Mouse (Mus musculus) cerebellum, postnatal 10 days (tissue): ENCODE data around the gene Tamm41.

Experiments
- DNase-seq, 2 experiments: peaks; one replicate each; pipeline ENCODE4 v3.0.0; 2021; ENCODE audit warnings: mixed read lengths in 2 of 2

The Tamm41 gene

DNA sequence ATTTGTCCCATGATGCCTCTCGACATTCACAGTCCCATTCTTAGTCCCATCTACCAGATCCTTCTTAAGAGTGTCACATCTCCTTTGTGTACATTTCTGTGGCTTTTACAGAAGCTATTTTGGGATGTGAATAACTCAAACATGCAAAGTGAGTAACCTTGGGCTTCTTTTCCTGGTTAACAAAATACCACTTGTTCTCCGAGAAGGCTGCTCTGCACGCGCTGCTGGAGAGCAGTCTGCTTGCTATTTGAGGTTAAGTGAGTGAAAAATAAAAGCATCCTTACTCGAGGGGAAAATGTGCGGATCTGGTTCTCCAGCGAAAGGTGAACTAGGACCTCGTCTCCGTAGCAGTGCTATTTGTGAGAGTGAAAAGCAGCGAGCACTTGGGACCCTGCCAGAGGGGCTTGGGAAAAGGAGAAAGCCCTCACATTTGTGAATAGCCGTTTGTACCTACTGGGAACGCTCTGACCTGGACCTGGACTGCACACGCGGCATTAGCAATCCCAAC lies 10.1 kb downstream of the Tamm41 start:
- peak in 1 of 2 experiments; percentile 21 for DNase-seq

DNA sequence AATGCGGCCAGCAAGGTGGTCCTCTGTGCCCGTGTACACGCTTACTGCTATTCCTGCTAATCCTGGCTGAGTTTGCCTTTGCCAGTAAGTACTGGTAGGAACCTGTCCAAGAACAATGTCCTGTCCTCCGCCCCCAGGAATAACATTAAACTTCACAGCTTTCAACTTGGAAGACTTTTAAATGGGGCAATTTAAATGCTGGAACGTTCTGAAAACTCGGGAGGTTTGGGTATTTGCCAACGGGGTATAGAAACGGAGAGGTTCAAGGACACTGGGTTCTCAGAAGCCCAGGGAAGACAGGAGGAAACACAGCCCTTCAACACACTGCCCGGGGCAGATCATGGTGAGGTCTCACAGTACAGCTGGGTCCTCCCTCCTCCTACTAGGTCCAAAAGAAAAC lies 14.8 kb downstream of the Tamm41 start:
- no peak for DNase-seq

DNA sequence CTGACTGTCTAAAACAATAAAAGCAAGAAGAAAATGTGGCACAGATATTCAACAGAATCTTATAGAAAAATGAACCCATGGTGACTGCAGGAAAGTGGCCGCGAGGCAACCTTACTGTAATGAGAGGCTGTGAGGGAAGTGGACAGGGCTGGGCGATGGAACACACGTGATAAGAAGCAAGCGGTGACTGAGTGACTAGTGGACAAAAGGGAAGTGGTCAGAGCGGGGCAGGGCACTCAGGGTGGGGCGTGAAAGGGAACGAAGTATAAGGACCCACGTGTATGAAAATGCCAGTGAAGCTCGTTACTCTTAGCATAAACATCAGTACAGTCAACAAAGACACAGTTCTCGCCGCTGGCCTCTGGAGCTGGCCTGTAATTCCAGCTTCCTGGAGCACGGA lies 22.2 kb downstream of the Tamm41 start:
- no peak for DNase-seq

DNA sequence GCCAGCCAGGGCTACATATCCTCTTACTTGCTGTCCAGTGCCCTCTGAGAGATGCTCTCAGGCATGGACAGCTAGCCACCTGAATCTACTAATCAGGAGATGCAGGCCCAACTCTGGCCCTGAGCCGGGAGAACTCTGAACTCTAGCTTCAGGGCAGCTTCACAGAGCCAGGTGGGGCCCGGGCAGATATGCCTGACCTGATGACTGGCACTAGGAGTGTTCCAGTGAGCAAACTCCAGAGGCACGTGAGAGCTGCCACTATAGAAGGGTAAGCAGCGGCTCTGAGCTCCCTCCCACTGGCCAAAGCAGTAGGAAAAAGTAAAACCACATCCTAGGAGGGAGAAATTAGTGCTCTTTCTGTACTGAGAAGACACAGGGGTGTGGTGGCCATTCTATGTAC lies 24.1 kb downstream of the Tamm41 start:
- DNase-seq: no peak

DNA sequence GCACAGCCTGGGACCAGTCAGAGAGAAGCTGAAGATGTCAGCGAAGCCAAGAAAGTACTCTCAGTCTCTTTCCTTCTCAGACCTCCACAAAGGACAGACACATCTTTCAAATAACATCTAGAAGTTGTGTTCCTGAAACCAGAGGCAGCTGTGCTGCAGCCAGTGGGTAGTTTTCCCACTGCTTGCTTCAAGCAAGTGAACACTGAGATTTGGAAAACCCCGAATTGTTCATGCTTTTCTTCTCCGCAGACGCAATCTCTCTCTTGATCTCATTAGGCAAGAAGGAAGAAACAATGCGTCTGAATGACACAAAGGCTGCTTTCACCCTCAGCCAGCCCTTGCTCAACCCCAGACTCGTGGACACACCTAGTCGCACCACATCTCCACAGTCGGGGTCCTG lies 25.9 kb downstream of the Tamm41 start:
- no peak for DNase-seq

DNA sequence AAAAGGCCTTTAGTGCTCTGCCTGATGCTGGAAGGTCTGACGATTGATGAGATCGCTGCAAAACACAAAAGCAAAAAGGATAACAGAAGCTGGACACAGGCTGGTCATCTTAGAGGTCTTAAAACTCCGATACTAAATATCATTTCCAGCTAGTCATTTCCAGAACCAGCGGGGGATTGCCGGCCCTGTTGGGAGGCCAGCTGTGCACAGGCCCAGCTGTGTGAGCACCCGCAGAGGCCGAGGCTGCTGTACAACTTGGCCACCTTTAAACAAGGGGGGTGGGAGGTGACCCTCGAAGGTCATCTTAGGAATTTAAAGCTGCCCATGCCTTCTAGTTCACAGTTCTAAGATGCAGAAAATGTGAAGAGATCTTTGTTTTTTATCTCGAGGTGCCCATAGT lies 26.9 kb downstream of the Tamm41 start:
- no peak for DNase-seq

DNA sequence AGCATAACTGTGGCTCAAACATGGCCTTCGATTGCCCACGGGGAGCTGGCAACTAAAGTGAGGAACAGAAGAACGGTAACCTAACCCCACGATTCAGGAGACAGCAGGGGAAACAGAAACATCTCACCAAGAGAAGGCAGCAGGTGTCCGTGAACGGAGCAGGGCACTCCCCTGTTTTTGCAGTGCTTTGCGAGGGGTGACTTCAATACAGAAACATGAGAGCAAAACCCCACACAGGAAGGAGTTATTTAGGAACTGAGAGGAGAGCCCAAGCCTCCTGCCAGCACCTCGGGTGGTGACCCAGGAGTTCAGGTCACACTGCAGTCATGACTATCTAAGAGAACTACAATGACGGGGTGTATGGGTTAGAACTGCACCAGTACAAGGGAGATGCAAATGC lies 27.4 kb downstream of the Tamm41 start:
- DNase-seq: no peak

DNA sequence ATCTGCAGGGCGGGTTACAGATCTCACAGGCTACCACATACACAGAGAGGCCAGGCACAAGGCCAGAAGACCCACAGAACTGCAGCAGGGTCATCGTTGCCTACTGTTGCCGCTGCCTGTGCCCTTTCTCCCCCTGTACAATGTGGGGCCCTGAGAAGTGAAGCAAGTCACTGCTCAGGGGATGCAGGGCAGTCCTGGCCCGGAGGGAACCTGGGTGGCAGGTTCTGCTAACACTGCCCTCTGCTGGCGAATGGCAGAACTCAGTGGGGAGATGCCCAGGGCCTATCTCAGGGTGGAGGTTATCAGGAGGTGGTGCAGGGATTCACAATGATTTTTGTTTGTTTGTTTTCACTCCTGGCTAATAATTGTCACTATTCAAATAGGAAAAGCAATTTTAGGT lies 29.9 kb downstream of the Tamm41 start:
- DNase-seq: peak; percentile 90 to 93

DNA sequence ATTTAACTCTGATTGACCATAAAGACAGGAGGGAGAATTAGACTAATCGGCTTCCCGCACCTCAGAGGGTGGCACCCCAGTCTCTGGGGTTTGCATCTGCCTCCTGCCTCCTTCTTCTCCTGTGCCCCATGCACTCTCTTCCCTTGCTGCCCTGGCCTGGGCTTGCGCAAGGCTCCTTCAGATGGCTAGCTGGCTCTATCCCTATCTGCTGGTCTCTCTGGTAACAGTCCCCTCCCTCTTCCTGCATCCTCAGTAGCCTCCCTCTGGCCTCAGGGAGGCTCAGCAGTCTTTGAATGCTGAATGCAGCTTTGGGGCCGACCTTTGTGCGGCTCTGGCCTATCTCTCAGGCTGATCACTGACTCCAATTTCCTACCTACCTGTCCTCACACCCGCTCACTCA lies 30.7 kb downstream of the Tamm41 start:
- DNase-seq: no peak

DNA sequence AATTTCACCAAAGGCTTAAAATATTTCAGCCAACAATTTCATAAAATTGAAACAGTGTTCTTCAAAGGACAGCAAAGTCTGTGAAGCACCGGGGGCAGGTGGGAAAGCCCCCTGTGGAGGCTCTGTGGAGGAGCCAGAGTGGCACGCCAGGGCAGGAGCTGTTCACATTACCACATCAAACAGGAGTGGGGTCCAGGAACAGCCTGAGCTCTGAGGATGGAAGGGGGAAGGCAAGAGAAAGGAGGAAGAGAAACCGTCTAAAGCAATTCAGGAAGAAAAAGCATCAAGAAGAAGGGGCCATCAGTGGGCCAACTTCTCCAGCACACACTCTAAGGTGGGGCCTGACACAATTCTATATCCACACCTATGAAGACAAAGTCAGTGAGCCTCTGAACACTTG lies 31.6 kb downstream of the Tamm41 start:
- no peak for DNase-seq

DNA sequence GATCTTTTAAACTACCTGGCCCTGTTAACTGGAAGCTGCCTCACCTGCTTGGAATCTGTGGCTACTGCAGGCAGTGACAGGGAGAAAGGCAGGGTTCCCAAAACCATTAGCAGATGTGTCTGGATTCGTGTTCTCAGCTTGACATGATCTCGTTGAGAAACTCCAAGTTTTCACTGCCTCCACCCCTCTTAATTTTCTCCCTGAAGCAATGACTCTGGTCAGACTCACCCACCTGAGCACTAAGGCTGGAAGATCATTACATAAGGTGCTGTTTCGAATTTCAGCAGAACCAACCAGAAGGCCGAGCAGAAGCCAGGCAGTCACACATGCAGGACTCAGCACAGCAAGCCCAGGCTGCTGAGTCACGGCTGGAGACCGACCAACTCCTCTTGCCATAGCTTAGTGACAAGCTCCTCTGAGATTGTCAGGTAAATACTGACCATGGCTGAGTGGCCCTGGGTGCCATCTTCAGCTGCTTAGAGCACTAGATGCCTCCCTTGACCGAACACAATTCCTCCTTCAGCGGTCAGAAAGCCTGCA lies 32.3 kb downstream of the Tamm41 start:
- DNase-seq: peak; percentile 27 to 29

DNA sequence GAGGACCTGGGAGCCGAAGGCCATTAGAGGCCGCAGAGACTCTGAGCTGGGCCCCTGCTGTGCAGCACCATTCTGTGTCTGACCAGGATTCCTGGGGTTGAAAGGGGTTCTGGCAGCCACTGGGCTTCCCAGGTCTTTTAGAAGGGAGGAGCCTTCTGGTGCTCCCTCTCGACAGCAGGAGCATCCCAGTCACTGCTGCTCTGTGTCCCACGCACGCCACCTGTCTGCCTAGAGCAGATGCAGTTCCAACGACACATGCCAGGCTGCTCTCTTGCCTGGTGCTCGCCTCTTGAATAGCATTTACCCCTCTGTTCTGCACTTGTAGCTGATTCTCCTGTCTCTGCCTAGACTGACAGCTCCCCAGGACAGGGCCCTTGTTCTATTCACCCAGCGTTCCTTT lies 33.0 kb downstream of the Tamm41 start:
- peak; percentile 33 to 38 for DNase-seq

DNA sequence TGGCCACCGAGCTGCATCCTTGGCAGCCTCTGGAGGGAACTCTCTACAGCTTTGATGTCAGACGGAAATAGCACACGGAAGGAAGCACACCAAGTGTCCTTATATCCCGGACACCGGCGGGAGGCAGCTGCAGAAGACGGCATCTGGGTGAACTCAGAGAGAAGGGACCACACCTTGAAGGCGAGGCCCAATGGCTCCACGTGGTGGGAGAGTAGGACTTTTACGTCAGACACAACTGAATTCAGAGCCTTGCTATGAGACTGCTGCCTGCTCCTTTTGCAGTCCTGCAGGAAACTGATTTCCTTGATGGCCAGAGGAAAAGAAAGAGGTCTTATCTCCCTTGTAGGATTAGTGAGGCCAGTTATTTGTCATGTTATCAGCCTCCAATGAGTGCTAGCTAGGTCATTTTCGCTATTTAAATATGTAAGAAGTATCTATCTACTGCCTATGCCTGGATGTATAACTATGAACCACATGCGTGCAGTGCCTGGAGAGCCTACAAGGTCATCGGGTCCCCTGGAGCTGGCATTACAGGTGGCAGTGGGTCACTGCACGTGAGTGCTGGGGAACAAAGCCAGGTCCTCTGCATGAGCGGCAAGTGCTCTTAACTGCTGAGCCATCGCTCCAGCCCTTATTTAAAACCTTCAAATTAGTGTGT lies 39.2 kb downstream of the Tamm41 start:
- no peak for DNase-seq

DNA sequence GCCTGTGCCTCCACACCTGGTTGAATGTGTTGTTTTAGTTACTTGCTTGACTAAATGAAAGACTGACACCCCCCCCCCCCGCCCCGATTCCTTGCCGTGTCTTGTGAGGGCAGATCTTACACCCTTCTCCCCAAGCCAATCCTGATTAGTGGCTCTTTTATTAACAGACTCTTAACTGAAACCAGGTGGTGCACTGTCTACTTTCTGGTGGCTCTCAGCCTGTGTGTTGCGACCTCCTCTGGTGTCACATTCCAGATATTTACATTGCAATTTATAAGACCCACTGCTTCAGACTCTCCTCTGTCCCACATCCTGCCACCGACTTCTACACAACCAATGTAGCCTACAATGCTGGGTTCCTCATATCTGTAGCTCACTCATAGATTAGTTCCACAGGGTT lies 40.2 kb downstream of the Tamm41 start:
- DNase-seq: no peak

DNA sequence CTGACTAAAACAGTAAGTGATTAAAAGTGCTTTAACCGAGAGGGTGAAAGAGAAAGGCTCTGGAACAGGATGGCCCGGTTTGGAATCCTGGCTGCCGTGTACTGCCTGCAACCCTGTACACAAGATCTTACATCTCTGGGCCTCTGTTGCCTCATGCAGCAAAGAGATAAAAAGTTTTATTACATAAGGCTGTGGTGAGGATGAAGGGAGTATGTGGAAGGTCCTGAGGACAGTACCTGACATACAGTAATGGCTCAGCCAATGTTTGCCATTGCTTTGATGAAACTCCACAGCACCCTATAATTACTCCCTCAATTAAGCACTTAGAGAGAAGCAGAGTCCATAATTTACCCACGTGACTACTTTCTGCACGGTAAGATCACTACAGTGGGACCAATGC lies 40.8 kb downstream of the Tamm41 start:
- no peak for DNase-seq

DNA sequence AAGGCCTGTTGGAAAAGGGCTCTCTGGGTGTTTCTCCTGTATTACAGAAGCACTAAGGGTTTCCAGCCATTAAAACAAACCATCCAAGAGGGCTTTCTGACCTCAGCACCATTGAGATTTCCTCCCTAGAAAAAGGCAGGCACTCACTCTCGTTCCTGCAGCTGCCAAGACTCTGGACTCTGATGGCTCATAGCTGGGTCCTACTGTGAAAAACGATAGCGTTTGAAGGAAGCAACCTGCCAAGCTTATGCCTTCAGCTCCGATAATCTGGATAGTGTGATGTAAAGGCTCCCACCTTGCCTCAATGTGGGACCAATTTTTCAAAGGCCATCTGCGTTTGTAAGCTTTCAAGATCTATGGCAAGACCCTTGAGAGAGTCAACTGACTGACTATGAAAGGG lies 43.6 kb downstream of the Tamm41 start:
- no peak for DNase-seq

DNA sequence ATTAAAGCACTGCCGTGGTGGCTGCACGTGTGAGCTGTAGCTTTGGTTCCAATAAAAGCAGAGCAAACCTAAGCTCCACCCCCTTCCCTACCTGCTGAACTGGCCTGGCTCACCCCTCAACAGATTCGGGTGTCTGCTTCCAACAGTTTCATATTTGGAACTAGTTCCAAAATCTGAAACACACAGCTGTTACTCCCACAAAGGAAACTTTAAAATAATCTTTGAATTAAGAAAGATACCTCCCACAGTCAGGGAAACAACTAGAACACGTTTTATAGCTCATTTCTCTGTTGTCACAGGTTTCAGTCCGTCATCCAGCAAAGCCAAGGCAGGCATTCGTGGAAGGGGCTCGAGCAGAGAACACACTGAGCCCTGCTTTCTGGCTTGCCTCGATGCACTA lies 44.0 kb downstream of the Tamm41 start:
- no peak for DNase-seq

DNA sequence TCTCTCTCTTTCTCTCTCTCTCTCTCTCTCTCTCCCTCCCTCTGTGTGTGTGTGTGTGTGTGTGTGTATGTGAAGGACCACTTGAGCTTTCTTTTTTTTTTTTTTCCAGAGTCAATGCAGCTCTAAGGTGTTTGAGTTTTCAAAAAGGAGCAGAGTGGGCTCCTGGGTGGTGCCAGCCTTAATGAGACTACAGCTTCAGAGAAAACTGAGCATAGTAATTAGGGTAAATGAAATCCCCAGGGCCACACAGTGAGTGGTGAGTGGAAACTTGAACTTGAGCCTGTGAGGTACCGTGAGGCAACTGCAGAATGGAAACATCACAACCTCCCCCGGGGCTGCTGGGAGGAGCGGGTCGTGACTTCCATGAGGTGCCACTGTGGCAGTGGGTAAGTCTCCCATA lies 45.8 kb downstream of the Tamm41 start:
- DNase-seq: no peak

DNA sequence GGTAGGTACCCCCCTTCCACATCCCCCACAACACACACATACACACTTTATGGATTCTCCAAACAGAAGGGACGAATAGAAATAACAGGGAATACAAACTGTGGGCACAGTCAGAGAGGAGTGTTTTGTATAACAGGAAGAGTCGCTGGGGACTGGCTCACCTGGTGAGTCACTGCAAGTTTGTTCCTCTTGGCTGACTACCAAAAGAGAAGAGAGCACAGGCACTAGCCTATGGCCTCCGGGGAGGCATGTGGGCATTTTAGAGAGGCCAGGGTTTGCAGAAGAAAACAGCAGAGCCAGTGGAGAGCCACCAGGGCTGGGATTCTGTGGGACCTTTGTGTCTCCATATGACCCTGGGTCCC lies 49.1 kb downstream of the Tamm41 start:
- no peak for DNase-seq

DNA sequence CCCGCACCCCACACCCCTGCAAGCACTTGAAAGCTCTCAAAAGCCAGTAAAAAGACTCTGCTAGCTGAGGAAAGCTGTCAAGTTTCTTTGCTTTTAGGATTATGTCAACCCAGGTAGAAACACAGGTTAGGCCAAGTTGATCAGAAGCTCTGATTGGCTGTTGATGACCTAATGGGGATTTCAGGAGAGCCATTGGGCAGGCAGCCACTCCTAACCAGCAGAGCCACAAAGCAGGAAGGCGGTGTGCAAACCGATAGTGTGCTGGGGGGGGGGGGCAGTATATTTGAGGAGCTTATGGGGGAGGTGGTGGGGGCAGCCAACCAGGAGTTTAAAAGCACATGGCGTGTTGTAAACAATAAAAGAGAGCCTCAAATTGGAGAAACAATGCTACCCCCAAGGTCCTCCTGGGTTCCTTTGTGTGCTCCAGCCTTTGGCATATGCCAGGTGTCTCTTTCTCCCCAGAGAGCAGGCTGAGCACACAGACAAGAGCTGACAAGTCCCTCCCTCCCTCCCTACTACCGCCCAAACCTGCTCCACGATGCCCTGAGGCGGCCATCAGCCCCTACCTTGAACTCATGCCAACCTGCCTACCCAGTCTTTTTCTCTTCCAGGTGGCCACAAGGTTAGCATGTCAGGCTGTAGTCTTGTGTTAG lies 49.6 kb downstream of the Tamm41 start:
- peak; percentile 47 to 59 for DNase-seq

DNA sequence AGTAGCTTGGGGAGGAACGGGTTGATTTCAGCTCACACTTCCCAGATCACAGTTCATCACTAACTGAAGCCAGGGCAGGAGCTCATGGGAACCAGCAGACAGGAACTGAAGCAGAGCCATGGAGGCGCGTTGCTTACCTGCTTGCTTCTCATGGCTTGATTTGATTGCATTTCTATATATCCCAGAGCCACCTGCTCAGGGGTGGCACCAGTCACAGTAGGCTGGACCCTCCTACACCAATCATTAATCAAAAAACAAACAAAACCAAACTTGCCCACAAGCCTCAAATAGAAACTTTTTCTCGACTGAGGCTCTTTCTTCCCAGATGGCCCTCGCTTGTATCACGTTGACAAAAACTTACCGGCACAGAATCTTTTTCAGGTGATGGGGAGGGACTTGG lies 55.0 kb downstream of the Tamm41 start:
- DNase-seq: no peak

DNA sequence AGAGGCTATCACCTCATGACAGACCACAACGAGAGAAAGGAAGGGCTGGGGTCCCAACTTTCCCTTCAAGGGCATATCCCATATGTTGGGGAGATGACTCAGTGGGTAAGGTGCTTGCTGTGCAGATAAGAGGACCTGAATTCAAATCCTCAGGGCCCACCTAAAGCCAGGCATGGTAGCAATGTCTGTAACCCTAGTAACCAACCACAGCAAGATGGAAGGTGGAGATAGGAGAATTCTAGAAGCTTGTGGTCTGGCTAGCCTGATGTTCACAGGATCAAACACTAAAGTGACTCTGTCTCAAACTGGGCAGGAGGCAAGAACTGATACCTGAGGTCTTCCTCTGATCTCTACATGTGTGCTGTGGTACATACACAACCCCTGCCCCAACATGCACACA lies 58.0 kb downstream of the Tamm41 start:
- DNase-seq: no peak

DNA sequence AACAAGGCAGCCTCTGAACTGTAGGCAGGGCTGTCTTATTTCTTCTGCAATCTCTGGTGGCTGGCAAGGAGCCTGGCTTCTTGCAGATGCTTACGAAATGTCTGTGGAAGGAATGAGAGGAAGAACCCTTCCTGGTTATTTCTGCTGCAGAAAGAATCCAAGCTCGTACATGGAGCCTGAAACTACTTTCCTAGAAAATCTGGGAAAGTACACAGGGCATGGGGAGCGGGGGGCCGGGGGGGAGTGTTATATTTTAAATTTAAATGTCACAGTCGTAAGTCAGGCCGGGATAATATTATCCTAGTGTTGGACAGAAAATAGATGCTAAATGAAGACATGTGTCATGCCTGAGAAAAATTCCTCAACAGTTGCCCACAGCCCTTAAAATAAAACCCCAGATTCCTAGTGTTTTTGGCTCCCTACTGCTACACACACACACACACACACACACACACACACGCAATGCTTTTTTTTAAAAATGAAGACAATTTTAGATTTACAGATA lies 60.7 kb downstream of the Tamm41 start:
- no peak for DNase-seq

DNA sequence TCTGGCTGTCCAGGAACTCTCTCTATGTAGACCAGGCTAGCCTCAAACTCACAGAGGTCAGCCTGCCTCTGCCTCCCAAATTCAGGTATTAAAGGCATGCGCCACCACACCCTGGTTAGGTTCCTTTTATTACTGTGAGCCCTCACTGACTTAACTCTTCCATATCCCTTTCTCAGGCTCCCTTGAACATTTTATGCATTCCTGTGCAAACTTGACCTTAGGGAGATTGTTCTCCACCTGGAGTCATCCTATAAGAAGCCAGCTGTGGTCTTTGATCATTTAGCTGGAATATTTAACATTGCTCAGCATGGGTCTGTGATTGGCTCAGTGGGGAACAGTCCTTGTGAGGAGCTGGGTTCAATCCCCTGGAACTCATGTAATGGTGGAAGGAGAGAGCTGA lies 63.3 kb downstream of the Tamm41 start:
- no peak for DNase-seq

DNA sequence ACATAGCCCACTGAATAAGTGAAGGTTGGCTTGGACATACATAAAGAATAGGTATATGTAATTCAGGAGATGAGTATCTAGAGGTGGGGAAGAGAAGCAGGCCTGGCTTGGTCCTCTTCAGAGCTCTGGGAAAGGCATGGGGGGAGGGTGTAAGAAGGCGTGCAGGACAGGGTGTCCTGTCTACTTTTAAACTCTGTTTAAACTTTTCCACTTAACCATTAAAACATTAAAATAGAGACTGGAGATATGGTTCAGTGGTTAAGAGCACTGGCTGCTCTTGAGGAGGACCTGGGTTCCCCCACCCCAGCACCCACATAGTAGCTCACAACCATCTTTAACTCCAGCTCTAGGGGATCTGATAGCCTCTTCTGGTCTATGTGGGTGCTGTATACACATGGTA lies 64.7 kb downstream of the Tamm41 start:
- DNase-seq: no peak
